Mouse (Mus musculus) naive thymus-derived CD4-positive, alpha-beta T cell, adult 2 months (primary cell): ENCODE measurements at regions not wholly inside any gene's neighbourhood (a gene's known extent, or its start where the extent isn't known, plus 50 kb on each side); places are given as distances from the start of the nearest gene placed in this dataset.
"Not testable (repeated sequence)": the region's sequence is repeated elsewhere in the genome, so short reads cannot be mapped to it uniquely, and the experiment has no call there.

Experiments
- DNase-seq: peaks from one replicate; pipeline ENCODE4 v3.0.0-alpha.2; 2011; ENCODE audit warnings: low read depth

DNA sequence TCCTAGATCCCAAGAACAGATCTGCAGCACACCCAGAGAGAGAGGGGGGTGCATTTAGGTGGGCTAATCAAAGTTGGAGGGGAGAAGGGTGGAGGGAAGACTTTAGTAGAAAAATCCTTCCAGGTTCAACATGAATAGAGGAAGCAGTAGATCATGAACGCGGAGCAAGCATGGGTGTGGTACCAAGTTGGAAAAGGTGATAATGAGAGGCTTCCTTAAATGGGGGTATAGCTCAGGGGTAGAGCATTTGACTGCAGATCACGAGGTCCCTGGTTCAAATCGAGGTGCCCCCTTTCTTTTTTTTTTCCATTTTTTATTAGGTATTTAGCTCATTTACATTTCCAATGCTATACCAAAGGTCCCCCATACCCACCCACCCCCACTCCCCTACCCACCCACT is 54.0 kb upstream of the Krba1 start:
- not testable (repeated sequence) for DNase-seq

DNA sequence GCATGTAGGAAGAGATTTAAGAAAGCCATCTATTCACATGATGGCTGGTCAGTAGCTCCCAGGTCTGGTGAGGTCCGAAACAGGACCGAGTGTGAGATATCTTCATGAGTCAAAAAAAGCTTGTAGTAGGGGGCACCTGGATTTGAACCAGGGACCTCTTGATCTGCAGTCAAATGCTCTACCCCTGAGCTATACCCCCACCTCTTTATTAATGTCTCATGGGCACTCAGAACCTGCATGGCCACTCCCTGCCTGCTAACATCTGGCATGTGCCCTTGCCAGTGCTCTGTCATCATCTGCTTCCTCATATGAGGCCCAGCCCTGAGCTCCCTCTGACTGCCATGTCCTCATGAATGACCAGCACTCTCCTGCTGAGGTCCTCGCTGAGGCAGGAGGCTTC is 58.4 kb upstream of the Krba1 start:
- not testable (repeated sequence) for DNase-seq

DNA sequence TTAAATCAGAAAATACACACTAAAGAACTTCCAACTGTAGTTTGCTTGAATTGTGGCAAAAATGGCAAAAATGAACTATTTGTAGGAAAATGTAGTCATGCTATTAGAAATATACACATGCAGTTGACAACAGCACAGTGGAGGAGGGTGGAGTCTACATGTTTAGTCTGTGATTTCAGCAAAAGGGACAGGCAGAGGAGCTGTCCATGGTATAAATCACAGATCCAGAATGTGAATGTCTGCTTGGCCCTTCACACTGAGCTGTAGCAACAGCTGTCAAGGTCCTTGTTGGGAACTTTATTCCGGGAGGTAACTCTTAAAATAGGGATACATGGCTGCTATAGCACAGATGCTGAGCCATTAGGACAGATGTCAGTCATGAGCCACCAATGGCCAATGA is 107.4 kb upstream of the Krba1 start:
- DNase-seq = no peak

DNA sequence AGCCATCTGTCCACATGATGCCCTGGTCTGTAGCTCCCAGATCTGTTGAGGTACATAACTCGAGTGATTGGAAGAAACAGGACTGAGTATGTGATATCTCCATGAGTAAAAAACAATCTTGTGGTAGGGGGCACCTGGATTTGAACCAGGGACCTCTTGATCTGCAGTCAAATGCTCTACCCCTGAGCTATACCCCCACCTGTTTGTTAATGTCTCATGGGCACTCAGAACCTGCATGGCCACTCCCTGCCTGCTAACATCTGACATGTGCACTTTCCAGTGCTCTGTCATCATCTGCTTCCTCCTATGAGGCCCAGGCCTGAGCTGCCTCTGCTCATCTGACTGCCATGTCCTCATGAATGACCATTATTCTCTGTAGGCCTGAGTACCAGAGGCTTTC is 115.7 kb upstream of the Krba1 start:
- DNase-seq = not testable (repeated sequence)

DNA sequence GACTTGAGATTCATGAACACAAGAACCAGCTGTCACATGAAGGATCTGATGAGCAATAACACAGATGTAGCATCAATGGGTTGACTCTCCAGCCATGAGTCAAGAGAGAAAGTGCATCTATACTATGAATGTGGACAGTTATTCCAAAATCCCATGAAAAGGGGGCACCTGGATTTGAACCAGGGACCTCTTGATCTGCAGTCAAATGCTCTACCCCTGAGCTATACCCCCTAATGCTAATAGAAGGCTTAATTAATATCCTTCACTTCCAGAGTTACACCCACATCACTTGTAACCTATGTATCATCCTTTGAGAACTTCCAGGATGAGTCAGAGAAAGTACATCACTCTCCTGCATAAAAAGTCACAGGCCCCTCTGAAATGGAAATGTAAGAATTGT is 133.8 kb upstream of the Krba1 start:
- not testable (repeated sequence) for DNase-seq

DNA sequence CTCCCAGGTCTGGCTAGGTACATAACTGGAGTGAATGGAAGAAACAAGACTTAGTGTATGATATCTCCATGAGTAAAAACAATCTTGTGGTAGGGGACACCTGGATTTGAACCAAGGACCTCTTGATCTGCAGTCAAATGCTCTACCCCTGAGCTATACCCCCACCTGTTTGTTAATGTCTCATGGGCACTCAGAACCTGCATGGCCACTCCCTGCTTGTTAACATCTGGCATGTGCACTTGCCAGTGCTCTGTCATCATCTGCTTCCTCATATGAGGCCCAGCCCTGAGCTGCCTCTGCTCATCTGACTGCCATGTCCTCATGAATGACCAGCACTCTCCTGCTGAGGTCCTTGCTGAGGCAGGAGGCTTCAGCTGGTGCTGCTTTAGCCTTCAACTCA is 142.4 kb upstream of the Krba1 start:
- DNase-seq = not testable (repeated sequence)

DNA sequence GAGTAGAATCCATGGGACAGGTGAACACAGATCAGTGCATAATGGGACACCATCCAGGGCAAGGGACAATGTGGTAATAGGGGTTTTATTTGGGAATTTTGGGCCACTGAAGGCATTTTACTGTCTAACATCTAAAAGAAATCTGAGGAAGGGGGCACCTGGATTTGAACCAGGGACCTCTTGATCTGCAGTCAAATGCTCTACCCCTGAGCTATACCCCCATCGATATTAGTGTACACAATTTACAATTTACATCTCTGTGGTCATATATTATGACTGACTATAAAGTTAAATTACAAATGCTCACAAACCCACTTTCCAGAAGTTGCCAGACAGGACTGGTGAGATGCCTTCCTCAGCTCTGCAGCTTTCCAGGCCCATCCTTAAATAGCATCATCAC is 143.4 kb upstream of the Krba1 start:
- no peak for DNase-seq

DNA sequence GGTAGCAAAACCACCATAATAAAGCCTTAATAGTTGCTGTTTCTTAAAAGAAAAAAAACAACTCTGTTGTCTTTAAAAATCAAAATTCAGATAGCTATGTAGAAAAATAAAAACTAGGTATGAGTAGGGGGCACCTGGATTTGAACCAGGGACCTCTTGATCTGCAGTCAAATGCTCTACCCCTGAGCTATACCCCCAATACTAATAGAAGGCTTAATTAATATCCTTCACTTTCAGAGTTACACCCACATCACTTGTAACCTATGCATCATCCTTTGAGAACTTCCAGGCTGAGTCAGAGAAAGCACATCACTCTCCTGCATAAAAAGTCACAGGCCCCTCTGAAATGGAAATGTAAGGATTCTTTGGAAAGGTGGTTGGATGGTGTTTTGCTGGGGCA is 151.2 kb upstream of the Krba1 start:
- DNase-seq = not testable (repeated sequence)

DNA sequence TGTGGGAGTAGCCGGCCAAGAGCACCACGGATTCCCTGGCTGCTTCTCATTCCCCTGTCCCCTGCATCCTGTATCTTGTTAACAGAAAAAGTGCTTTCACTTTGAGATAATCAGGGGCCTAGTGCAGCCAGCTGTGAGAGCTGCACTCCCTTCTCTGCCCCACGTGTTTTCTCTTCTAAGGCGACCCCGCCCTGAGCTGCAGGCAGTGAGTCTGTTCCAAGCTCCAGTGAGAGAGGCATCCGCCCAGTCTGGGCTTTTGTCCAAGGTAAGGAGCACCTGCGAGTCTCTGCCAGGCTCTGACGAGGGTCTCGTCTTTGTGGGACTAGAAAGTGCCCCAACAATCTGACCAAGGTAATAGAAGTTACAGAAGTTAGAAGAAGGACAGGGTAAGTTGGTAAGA is 141.0 kb upstream of the Zfp746 start:
- no peak for DNase-seq

DNA sequence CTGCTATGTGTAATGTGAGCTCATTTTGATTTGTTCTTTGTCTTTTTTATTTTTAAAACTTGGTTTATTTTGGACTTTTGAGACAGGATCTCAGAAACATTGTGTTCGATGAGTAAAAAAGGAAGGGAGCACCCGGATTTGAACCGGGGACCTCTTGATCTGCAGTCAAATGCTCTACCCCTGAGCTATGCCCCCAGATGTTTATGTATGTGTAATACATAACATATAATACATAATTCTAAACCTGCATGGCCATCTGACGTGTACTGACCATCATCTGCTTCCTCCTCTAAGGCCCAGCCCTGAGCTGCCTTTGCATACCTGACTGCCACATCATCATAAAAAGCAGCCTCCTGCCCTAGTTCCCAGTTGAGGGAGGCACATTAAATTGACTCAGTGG is 137.8 kb upstream of the Zfp746 start:
- no peak for DNase-seq

DNA sequence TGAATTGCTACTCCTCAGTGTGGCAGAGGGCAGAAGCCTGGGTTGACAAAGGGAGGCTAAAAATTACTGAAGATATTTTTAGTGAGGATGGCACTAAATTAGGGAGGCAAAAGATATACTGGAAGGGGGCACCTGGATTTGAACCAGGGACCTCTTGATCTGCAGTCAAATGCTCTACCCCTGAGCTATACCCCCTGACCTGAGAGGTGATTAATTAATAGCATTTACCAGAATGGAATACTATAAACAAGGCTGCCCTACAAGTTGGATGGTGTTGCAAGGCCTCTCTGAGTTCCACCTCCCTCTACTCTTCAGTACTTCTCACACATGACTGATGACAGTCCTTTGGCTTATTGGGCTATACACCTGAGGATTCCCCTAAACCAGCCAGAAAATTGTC is 136.6 kb upstream of the Zfp746 start:
- no peak for DNase-seq

DNA sequence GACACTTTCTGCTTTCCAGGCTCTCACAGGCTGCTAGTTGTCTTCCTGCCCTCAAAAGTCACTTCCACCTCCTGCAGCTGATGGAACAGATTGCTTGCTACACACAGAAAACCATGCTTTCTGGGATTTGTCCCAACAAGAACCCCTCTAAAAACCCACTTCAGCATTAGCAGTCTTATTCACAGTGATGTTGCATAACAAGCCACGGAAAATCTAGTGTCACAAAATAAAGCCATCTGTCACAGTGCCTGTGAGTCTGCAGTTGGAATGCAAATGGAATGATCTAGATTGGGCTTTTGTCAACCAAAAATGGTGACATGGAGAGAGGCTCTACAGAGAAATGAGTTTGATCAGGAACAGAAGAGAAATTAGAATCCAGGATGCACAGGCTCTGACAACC is 135.4 kb upstream of the Zfp746 start:
- not testable (repeated sequence) for DNase-seq

DNA sequence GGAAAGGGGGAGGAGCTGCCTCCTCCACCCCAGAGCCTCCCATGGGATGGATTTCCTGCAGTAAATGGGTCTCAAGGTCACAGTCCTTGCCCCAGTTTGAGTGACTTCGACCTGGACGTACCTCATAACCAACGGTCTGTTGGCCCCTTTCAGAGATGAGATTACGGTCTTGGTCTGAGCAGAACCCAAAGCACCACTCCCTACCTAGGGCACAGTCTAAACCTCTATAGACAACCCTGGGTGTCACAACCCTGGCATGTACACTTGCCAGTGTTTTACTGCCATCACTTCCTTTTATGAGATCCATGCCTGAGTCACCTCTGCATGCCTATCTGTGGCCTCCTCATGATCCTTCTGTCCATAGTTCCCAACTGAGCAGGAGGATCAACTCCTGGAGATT is 128.8 kb upstream of the Zfp746 start:
- no peak for DNase-seq

DNA sequence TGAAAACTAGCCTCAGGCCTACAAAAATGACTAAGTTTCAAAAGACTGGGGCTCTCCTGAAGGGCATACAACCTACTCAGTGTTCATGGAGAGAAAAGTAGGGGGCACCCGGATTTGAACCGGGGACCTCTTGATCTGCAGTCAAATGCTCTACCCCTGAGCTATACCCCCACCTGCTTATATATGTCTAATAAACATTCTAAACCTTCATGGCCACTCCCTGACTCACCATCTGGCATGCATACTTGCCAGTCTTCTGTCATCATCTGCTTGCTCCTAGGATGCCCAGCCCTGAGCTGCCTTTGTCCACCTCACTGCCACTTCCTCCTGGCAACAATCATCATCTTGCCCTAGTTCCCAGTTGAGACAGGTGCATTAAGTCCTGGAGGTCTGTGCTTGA is 123.3 kb upstream of the Zfp746 start:
- DNase-seq = no peak

DNA sequence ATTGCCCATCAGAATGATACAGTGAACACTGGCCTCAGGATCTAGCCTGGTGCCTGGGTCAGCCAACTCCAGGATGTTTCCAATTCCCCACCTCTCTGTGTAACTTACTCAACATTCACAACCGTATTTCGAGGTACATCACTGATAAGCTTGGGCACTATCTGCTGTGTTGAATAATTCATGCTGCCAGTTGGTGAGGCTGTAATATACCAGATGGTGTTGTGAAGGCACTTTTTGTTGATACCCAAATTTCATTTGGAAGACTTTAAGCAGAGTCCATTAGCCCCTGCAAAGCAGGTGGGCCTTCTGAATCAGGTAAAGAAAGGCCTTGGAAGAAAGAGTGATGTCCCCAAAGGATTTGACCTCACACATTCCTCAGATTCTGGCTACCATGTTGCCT is 122.7 kb upstream of the Zfp746 start:
- DNase-seq = no peak

DNA sequence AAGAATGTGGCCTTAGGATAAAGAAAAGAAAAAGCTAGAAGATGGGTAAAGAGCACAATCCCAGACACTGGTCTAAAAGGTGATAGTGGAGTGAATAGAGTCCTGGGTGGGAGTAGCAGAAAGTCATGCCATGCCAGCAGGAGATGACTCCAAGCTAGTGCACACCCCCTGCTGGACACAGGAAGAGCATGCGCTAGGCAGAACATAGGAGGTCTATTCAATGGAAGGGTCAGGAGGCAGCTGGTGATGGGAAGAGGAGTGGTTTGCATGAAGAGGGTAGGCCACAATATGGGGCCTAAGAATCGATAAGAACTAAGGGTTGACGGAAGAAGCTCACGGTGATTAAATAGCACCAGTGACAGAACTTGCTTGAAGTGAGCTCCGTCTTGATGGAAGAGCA is 119.3 kb upstream of the Zfp746 start:
- DNase-seq = no peak

DNA sequence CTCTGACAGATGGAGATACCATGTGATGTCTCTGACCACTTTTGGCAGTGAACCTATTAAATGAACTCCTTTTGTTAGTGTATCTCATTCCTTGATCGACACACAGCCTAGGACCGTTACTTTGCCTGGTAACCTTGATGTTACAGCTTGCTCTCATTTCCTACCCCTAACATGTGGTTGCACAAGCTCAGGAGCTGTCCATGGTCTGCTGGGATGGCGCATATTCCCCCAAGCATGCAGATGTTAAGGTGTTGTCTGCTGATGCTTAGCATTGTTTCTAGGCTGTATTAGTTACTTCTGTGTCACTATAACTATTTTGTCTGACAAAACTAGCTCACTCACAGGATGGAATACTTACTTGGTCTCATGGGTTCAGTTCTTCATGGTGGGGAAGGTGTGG is 113.6 kb upstream of the Zfp746 start:
- no peak for DNase-seq

DNA sequence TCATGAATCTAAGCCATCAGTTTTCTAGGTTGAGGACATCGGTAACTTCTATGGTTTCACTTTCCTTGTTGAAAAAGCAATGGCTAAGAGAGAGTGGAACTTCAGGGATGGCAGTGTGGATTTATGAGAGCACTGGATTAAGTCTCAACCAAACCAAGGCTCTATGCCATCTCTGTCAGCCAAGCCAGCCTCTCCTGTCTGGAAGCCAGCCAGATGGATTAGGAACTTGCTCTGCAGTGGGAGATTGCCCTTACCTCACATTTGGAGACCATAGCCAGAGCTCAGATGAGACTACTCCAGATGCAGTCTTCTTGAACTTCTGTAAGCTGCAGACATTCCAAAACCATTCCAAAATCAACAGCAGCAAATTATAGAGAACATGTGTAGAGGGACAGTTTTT is 112.4 kb upstream of the Zfp746 start:
- DNase-seq = no peak

DNA sequence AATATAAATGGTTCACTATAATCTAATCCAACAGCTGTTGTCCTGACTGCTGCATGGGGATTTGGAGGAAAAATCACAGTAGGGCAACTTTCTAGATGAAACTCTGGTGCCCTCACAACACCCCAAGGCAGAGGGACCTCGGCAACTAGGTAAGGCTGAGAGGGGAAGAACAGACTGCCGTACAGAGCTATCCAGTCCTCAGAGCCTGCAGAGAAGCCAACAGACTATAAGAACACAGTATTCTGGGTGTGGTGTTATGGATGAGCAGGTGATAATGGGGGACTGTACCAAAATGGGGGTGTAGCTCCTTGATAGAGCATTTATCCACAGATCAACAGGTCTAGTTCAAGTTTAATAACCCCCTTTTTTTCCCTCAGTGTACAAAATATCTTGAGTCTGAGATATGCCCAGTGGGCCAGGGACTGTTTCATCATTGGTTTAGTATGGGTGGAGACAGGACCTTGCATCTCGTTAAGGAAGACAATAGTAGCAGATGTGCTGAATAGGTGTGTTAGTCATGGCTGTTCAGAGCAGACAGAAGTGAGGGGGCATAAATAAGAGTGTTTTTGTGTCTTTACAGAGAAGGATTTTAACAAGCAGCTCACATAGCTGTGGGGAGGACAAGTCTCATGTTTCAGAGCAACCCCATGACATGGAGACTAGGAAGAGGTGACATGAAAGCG is 111.4 kb upstream of the Zfp746 start:
- DNase-seq = no peak

DNA sequence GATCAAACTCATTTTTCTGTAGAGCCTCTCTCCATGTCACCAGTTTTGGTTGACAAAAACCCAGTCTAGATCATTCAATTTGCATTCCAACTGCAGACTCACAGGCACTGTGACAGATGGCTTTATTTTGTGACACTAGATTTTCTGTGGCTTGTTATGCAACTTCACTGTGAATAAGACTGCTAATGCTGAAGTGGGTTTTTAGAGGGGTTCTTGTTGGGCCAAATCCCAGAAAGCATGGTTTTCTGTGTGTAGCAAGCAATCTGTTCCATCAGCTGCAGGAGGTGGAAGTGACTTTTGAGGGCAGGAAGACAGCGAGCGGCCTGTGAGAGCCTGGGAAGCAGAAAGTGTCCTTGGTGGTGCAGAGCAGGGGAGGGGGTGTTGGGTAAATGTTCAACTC is 102.0 kb upstream of the Zfp746 start:
- not testable (repeated sequence) for DNase-seq

DNA sequence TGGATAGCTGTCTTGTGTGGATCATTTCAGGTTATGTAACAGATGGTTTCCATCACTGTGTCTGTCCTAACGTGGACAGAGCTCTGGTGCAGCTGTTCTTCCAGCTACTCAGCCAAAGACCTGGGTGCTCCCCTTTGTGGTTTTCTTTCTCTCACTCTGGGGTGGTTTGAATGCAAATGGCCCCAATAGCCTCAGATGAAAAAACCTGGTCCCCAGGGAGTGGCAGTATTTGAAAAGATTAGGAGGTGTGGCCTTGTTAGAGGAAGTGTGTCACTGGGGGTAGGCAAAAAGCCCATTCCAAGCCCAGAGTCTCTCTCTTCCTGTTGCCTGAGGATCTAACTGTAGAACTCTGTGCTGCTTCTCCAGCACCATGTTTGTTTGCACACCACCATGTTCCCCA is 98.9 kb upstream of the Zfp746 start:
- no peak for DNase-seq

DNA sequence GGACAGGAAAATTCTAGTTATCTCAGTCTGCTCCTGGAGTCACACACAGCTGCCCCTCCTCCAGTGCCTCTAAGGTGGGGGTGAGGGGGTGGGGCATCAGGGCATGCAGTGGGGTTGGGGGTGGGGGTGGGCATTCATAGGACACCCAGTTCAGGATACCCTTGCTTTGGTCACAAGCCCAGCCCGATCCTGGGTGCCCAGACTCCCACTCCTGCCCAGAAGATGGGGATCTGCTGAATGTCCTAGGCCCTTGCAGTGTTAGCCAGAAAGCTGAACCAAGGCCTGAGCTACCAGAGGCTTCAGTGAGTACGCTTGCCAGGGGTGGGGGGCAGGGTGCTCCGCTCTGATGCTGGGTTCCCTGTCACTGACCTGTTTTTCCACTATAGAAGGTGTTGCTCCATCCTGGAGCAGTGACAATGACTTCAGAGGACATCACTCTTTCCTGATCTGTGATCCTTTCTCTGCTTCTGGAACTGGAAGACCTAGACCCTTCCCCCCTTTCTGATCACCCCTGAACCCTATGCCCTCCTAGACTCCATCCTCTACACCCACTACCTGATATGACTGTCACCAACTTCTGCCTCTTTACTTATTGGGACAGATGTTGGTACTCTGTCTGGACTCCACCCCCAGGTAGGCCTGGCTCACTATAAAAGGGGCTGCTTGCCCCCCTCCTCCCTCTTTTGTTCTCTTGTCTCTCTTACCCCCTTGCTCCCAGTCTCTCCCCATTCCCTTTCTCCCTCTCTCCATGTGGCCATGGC is 92.1 kb upstream of the Zfp746 start:
- DNase-seq = no peak

DNA sequence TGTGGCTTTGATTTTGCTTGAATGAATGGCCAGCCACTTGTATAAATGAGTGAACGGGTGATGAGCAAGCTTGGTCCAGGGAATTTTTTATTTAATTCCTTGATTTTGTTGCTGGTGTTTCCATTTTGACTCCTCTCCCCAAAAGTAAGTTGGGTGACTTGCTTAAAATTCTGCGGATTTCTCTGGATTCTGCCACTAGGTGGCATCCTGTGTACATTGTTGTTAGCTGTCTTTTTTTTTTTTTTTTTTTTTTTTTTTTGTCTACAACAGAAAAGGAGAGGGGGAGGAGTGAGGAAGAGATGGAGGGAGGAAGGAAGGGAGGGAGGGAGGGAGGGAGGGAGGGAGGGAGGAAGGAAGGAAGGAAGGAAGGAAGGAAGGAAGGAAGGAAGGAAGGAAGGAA is 91.5 kb upstream of the Zfp746 start:
- DNase-seq = peak; percentile 69

DNA sequence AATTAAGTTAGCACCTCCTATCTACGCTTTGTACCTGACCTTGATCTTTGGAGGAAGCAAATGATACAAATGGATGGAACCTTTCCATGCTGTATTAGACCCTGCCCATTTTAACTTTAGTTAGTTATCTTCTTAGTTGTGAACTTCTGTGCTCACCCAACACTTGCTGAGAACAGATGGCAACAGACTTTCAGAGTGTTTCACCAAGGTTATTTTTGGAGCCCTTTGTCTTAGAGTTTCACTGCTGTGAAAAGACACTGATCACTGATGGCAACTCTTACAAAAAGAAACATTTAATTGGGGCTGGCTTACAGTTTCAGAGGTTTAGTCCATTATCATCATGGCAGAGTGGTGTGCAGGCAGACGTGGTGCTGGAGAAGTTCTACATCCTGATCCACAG is 88.8 kb upstream of the Zfp746 start:
- no peak for DNase-seq
